Mouse (Mus musculus) monocyte, adult 5-6 weeks (primary cell): ENCODE results near the gene Runx1. TPM values are rescaled to one million over a fixed set of nuclear protein-coding genes. Genes with fewer than 3 reads are reported as not detected.

Experiments
- ATAC-seq: fragments of 153-309, 156-312 bp; replicated peaks from 2 replicates; pipeline ENCODE4 v1.8.0; 2017; ENCODE audit warnings: mild to moderate bottlenecking; ENCODE audit not compliant: low TSS enrichment, insufficient number of reproducible peaks, severe bottlenecking, poor library complexity, low FRiP score
- total RNA-seq: library from RNA; stranded (forward); fragments of 200-1000, 200-491, 200-594 nt; gene quantifications from 3 replicates; pipeline ENCODE4 v1.2.3, GENCODE M21; 2017

Gene Runx1
- total RNA-seq, 1 experiment from 2014 or later = 77.3 TPM

- ATAC-seq = no peak
Measured at GRCm38 (mm10) chr16:92690759-92691158, 135.2 kb downstream of the Runx1 start.

DNA sequence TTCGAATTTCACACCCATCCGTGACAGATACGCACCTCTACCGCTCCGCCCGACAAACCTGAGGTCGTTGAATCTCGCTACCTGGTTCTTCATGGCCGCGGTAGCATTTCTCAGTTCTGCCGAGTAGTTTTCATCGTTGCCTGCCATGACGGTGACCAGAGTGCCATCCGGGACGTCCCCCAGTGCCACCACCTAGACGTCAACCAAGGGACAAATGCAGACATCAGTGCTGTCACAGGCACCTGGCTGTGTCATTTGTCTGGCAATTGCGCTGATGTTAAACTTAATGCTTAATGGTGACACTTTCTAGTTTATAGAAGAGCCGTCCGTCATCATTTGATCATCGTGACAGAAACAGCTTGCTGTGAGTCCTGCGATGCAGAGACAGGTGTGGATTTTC lies 137.0 kb downstream of the Runx1 start:
- no peak for ATAC-seq

- ATAC-seq = no peak
Measured at GRCm38 (mm10) chr16:92686978-92687377, 139.0 kb downstream of the Runx1 start.

- no peak for ATAC-seq
Measured at GRCm38 (mm10) chr16:92685766-92686315, 140.1 kb downstream of the Runx1 start.

DNA sequence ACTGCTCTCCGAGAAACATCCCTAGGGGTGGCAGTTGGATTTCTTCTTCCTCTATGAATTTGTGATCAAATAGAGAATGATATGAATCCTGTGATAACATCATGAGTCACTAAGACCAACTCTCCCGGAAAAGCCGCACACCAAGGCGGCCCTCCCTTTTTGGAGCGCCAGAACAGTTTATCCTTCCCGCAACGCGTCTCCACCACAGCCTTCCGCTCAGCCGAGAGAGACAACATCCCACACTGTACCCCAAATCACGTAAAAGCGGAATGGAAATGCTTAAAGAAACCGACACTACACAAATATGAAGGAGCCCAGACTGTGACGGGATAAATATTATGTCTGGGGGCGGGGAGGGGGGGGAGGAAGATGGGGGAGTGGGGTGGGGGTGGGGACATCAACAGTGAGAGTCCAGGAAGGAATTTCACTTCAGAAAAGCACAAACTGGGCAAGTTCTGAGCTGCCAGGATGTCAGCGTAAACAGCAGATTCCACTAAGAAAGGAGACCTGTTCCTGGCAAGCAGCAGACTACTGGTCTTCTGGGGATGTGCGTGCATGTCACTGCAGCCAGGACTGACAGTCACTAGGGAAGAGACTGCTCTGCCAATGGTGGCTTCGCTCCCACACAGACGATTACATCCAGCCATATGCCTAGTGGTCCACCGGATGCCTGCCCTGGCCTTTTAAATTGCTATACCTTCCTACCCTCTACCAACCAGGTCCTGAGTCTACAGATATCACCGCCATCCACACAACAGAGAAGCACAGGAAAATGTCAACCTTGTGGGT lies 141.3 kb downstream of the Runx1 start:
- ATAC-seq = no peak

- no peak for ATAC-seq
Measured at GRCm38 (mm10) chr16:92676630-92677029, 149.3 kb downstream of the Runx1 start.

DNA sequence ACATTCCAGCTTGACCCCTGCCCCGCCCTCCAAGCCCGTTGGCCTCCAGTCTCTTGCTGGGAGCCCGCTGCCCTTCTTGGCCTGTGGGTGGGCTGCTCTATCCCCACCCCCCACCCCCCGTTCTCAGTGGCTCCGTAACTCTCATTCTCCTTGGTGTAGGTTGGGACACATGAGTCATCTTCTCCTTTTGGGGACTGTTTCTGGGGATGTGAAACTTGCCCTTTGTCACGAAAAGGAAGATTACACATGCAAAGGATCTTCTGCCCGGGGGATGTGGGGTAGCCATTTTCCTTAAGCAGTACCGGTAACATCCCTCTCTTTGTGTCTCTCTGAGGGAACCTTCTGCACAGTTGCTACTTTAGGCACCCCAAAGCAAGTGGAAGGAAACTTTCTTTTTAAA lies 150.3 kb downstream of the Runx1 start:
- ATAC-seq = peak; percentile 63

- ATAC-seq = no peak
Measured at GRCm38 (mm10) chr16:92674916-92675450, 151.0 kb downstream of the Runx1 start.

DNA sequence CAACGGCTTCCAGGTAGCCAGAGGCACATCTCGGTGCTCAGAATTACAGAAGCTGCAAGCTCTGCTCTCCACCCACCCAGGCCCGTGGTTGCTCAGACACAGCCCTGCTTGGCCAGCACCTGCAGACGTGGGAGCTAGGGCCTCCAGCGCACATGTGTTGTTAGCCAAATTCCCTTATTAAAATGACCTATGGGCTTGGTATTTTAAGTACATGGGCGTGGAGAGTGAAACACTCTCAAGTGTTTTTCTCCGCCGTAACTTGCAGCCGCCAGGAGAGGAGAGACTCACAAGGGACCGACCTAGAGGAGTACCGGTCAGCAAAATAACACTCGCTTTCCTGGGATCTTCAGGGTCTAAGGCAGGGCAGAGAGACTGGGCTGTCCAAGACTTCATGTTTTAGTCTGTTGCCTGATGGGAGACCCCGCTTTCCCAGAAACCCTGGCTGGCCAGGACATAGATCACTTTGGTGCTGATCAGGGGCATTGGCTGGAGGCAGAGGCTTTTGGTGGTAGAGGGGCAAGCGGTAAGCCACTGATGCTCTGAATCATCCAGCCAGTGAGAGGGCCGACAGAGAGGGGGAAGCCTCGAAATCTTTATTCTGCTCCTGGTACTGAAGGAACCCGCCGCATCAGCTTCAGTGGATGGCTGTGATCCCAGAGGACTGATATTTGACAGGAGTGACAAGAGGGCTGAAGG lies 151.7 kb downstream of the Runx1 start:
- no peak for ATAC-seq

- no peak for ATAC-seq
Measured at GRCm38 (mm10) chr16:92668807-92669206, 157.1 kb downstream of the Runx1 start.

- ATAC-seq = no peak
Measured at GRCm38 (mm10) chr16:92661757-92662156, 164.2 kb downstream of the Runx1 start.

DNA sequence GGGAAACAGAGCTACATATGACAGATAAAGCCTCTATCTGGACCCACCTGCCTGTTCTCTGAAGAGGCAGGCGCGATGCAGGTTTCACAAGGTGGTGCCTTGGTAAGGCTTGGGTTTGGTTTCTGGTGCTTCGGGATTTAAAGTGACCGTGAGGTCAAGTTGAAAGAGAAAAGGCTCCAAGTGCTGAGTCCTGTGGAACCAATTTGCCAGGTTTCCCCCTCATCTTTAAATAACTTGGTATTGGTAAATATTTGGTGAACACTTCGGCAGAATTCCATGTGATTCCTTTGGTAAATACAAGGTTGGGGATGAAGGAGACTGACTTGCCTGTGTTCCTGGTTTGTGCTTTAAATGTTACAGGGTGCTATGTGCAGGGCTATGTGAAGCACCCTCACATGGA lies 169.2 kb downstream of the Runx1 start:
- no peak for ATAC-seq

GRCm38 (mm10) chr16:92654294-92654950 lies 171.5 kb downstream of the Runx1 start:
- ATAC-seq = no peak

DNA sequence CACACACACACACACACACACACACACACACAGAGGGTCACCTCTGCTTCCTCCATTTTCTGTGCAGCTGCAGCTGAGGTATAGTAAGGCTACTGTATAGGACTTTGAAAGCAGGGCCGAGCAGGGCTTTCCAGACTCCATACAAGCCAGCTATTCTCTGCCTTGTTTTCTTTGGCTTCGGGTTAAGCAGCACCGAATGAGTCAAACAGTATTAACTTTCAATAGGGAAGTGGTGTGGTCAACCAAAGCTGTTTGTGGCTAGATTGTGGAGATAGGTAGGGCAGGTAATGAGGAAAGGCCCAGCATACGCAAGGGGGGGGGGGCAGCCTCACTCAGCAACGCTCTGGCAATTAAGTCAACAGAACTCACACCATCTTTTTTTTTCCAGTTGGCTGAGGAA lies 172.1 kb downstream of the Runx1 start:
- 0 out of 2 replicates have a peak, but pooled peaks have one; percentile 19 for ATAC-seq

DNA sequence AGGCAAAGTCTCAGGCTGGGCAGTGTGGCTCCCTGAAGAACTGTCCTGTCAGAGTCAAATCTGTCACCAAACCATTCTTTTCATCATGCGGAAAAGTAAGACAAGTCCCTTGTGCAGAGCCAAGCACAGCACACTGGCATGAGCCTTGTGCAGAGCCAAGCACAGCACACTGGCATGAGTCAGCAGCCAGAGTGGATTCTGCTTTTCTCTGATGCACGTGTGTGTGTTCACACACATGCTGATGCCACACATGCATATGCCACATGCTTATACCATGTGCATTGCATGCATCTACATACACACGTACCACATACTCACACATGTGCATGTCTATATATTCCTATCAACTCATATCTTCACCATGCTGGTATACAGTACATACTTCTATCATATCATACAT lies 174.7 kb downstream of the Runx1 start:
- no peak for ATAC-seq

DNA sequence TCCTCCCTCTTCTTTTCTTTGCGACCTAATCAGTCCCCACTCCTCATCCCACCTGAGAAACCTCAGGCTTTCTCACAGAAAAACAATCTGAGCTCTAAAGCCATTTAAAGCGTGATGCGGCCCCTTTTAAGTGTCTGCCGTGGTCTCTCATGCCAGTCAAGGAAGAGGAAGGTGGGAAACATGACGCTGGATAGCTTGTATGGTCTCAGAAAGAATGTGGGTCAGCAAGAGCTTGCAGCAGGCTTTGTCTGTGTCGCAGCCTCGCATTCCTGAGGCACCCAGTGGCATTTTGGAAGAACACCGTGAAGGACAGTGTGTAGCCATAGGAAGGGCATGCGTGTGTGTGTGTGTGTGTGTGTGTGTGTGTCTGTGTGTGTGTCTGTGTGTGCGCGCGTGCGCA lies 179.8 kb downstream of the Runx1 start:
- ATAC-seq = no peak

GRCm38 (mm10) chr16:92645423-92646115 lies 180.4 kb downstream of the Runx1 start:
- no peak for ATAC-seq

DNA sequence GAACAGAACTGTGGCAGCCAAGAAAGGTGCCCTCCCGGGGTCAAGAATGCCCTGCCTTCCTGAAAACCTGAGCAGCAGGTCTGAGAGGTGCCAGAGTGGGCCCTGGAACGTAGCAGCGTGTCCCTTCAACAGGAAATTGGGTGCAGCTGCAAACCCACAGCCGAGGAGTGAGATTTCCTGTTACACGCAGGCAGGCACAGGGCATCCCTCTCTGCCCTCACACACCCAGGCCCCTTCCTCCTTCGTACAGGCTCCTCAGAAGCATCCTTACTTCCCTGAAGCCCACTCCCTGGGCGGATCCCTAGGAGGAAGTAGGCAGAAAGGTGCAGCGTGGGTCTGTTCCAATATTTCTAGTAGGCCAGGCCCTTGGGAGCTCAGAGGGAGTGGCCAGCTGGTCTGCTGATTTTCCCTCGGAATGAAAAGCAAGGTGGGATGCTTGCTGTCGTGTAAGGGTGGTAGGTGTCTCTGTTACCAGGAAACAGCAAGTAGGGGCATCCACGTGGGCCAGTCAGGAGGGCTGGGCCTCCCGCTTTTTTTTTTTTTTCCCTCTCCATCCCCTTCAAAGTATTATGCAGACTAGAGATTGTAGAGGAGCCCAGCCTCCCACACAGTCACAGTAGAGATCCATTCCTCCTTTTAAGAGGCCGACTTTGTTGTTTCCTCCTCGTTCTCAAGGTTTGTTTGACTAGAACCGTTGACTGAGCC lies 181.1 kb downstream of the Runx1 start:
- no peak; the same call in 1 of the 2 replicates for ATAC-seq
